Mouse (Mus musculus): ENCODE data around the gene Cyb5d2. TPM values are rescaled to one million over a fixed set of nuclear protein-coding genes. Genes with fewer than 3 reads are reported as not detected.
A peak's percentile ranks its signal among the peaks of the same experiment; 100 is the strongest.
"Not testable (repeated sequence)": the region's sequence is repeated elsewhere in the genome, so short reads cannot be mapped to it uniquely, and the experiment has no call there.

Cyb5d2 gene
- polyA plus RNA-seq, 1 experiment from 2014 or later, result 5.1 TPM

GRCm38 (mm10) chr11:72767716-72768115 is 28.2 kb downstream of the Cyb5d2 start:
- Histone ChIP-seq H3K4me3 (ENCODE audit: low read length) (no peak overlapping the region), H3K4me1 (ENCODE audit: control insufficient read depth, insufficient read depth, low read length) (0 out of 2 replicates have a peak, but pooled peaks cover 5% of the 10 kb centered on the region), H3K9me3 (ENCODE audit: control insufficient read depth, low read length) (no peaks in the 10 kb centered on the region), H3K9ac (ENCODE audit: low read depth, low read length) (no peak overlapping the region), H3K4me2 (ENCODE audit: low read depth, low read length) (no peak overlapping the region), H3K27me3 (replicated peaks; ENCODE audit: control insufficient read depth, insufficient read depth, low read length) (no peaks in the 10 kb centered on the region), H3K36me3 (ENCODE audit: control insufficient read depth, insufficient read depth, low read length) (peaks cover 17% of the 10 kb centered on the region), H3K27ac (ENCODE audit: low read length) (peak overlapping the region; percentile 46; the same call in 1 of the 2 replicates)
- ATAC-seq, result no peak
- 88% methylated on average over 8 of the region's 8 CpGs for WGBS

DNA sequence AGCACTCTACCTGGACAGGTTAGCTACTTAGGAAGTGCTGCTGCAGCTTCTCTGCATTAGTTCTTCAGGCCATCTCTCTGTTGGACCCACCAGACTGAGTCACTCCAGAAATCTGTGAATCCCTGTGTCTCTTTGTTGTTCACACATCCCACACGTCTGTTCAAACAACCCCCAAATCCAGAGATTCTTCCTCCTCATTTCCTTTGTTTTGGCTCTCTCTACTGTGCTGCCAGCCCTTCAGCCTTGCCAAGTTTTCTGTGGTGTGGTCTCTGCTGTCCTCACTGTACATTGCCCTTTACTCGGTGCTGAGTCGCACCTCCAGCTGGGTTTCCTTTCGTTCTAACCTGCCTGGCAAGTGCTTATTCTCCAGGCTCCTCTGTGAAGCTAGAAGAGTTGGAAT is 31.7 kb downstream of the Cyb5d2 start:
- 84% methylated on average over 4 of the region's 4 CpGs for WGBS
- no peak for ATAC-seq
- Histone ChIP-seq H3K4me2 (ENCODE audit: low read depth, low read length) (no peak overlapping the region), H3K27ac (ENCODE audit: low read length) (no peak overlapping the region), H3K27me3 (replicated peaks; ENCODE audit: control insufficient read depth, insufficient read depth, low read length) (no peaks in the 10 kb centered on the region), H3K36me3 (ENCODE audit: control insufficient read depth, insufficient read depth, low read length) (peaks cover 27% of the 10 kb centered on the region), H3K9me3 (ENCODE audit: control insufficient read depth, low read length) (no peaks in the 10 kb centered on the region), H3K4me3 (ENCODE audit: low read length) (no peak overlapping the region), H3K4me1 (ENCODE audit: control insufficient read depth, insufficient read depth, low read length) (0 out of 2 replicates have a peak, but pooled peaks cover 5% of the 10 kb centered on the region), H3K9ac (ENCODE audit: low read depth, low read length) (no peak overlapping the region)

DNA sequence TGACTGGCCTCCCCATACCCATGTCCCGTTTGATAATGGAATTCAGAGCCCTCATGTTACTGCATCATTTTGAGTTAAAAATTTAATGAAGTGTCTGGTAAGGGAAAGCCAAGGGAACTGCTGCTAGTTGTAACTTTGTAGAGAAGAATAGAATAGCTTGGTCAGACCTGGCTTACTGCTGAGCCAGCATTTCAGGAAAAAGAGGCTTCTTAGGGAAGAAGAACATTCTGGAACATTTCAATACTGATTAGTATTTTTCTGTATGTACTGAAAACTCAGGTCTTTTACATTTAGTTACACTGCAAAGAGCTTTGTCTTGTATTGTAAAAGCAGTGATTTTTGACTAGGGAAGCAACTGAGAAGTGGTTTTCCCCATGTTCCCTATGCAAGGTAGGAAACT is 35.2 kb downstream of the Cyb5d2 start:
- H3K9me3 ChIP-seq (ENCODE audit: control insufficient read depth, low read length), result no peaks in the 10 kb centered on the region
- no peak overlapping the region for H3K27ac ChIP-seq (ENCODE audit: low read length)
- no peak overlapping the region for H3K4me2 ChIP-seq (ENCODE audit: low read depth, low read length)
- no peak overlapping the region for H3K9ac ChIP-seq (ENCODE audit: low read depth, low read length)
- peaks cover 25% of the 10 kb centered on the region for H3K36me3 ChIP-seq (ENCODE audit: control insufficient read depth, insufficient read depth, low read length)
- ATAC-seq, result no peak
- H3K27me3 ChIP-seq (replicated peaks; ENCODE audit: control insufficient read depth, insufficient read depth, low read length), result no peaks in the 10 kb centered on the region
- no peaks in the 10 kb centered on the region for H3K4me1 ChIP-seq (ENCODE audit: control insufficient read depth, insufficient read depth, low read length)
- no peak overlapping the region for H3K4me3 ChIP-seq (ENCODE audit: low read length)
- WGBS, result 87% methylated on average over 1 of the region's 1 CpGs

- WGBS, result 89% methylated on average over 6 of the region's 6 CpGs
- ATAC-seq, result no peak
- Histone ChIP-seq H3K4me1 (ENCODE audit: control insufficient read depth, insufficient read depth, low read length) (no peaks in the 10 kb centered on the region), H3K9ac (ENCODE audit: low read depth, low read length) (no peak overlapping the region), H3K27ac (ENCODE audit: low read length) (no peak overlapping the region), H3K27me3 (replicated peaks; ENCODE audit: control insufficient read depth, insufficient read depth, low read length) (no peaks in the 10 kb centered on the region), H3K4me3 (ENCODE audit: low read length) (no peak overlapping the region), H3K36me3 (ENCODE audit: control insufficient read depth, insufficient read depth, low read length) (peaks cover 25% of the 10 kb centered on the region), H3K9me3 (ENCODE audit: control insufficient read depth, low read length) (no peaks in the 10 kb centered on the region), H3K4me2 (ENCODE audit: low read depth, low read length) (no peak overlapping the region)
Observed at GRCm38 (mm10) chr11:72759581-72759980, 36.4 kb downstream of the Cyb5d2 start.

DNA sequence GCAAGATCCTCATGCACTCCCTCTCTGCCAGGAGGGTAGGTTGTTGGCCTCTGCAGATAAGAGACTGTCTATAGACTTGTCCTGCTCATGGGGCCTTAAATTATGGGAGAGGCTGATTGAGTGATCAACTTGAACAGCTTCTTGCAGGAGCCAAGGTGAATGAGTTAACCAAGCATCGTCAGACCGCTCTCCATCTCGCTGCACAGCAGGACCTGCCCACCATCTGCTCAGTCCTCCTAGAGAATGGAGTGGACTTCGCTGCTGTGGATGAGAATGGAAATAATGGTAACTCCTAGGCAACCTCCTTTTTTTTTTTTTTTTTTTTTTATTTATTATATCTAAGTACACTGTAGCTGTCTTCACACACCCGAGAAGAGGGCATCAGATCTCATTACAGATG is 37.6 kb downstream of the Cyb5d2 start:
- no peaks in the 10 kb centered on the region for H3K9me3 ChIP-seq (ENCODE audit: control insufficient read depth, low read length)
- H3K27me3 ChIP-seq (replicated peaks; ENCODE audit: control insufficient read depth, insufficient read depth, low read length), result no peaks in the 10 kb centered on the region
- no peak overlapping the region for H3K27ac ChIP-seq (ENCODE audit: low read length)
- H3K4me3 ChIP-seq (ENCODE audit: low read length), result no peak overlapping the region
- no peak for ATAC-seq
- WGBS, result 92% methylated on average over 5 of the region's 5 CpGs
- no peaks in the 10 kb centered on the region for H3K4me1 ChIP-seq (ENCODE audit: control insufficient read depth, insufficient read depth, low read length)
- H3K36me3 ChIP-seq (ENCODE audit: control insufficient read depth, insufficient read depth, low read length), result peaks cover 21% of the 10 kb centered on the region
- H3K4me2 ChIP-seq (ENCODE audit: low read depth, low read length), result no peak overlapping the region
- H3K9ac ChIP-seq (ENCODE audit: low read depth, low read length), result no peak overlapping the region

GRCm38 (mm10) chr11:72751956-72752355 is 44.0 kb downstream of the Cyb5d2 start:
- Histone ChIP-seq H3K4me3 (ENCODE audit: low read length) (no peak overlapping the region), H3K4me1 (ENCODE audit: control insufficient read depth, insufficient read depth, low read length) (no peaks in the 10 kb centered on the region), H3K36me3 (ENCODE audit: control insufficient read depth, insufficient read depth, low read length) (peaks cover 9% of the 10 kb centered on the region), H3K9me3 (ENCODE audit: control insufficient read depth, low read length) (no peaks in the 10 kb centered on the region), H3K9ac (ENCODE audit: low read depth, low read length) (no peak overlapping the region), H3K4me2 (ENCODE audit: low read depth, low read length) (no peak overlapping the region), H3K27me3 (replicated peaks; ENCODE audit: control insufficient read depth, insufficient read depth, low read length) (no peaks in the 10 kb centered on the region), H3K27ac (ENCODE audit: low read length) (no peak overlapping the region)
- ATAC-seq, result no peak
- 36% methylated on average over 2 of the region's 2 CpGs for whole genome bisulfite sequencing

- Histone ChIP-seq H3K4me2 (ENCODE audit: low read depth, low read length) (no peak overlapping the region), H3K27me3 (replicated peaks; ENCODE audit: control insufficient read depth, insufficient read depth, low read length) (no peaks in the 10 kb centered on the region), H3K4me3 (ENCODE audit: low read length) (no peak overlapping the region), H3K27ac (ENCODE audit: low read length) (no peak overlapping the region), H3K36me3 (ENCODE audit: control insufficient read depth, insufficient read depth, low read length) (peaks cover 2% of the 10 kb centered on the region; the same call in 1 of the 2 replicates), H3K9me3 (ENCODE audit: control insufficient read depth, low read length) (no peaks in the 10 kb centered on the region), H3K4me1 (ENCODE audit: control insufficient read depth, insufficient read depth, low read length) (no peaks in the 10 kb centered on the region), H3K9ac (ENCODE audit: low read depth, low read length) (no peak overlapping the region)
- 89% methylated on average over 1 of the region's 1 CpGs for WGBS
- ATAC-seq, result no peak
Observed at GRCm38 (mm10) chr11:72739048-72739447, 56.9 kb downstream of the Cyb5d2 start.

DNA sequence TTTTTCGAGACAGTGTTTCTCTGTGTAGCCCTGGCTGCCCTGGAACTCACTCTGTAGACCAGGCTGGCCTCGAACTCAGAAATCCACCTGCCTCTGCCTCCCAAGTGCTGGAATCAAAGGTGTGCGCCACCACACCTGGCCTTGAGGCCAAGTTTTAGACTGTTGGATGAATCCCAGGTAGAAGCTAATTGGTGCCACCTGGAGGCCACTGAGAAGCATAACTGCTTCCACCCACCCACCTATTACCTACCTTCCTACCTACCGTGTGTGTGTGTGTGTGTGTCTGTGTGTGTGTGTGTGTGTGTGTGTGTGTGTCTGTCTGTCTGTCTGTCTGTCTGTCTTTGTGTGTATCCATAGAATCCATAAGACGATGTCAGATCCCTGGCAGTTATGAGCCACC is 58.4 kb downstream of the Cyb5d2 start:
- H3K36me3 ChIP-seq (ENCODE audit: control insufficient read depth, insufficient read depth, low read length); H3K4me2 ChIP-seq (ENCODE audit: low read depth, low read length); H3K9ac ChIP-seq (ENCODE audit: low read depth, low read length); H3K4me3 ChIP-seq (ENCODE audit: low read length); H3K27ac ChIP-seq (ENCODE audit: low read length); H3K4me1 ChIP-seq (ENCODE audit: control insufficient read depth, insufficient read depth, low read length); ATAC-seq; H3K27me3 ChIP-seq (replicated peaks; ENCODE audit: control insufficient read depth, insufficient read depth, low read length); H3K9me3 ChIP-seq (ENCODE audit: control insufficient read depth, low read length): not testable (repeated sequence)
- 88% methylated on average over 5 of the region's 5 CpGs for WGBS

- no peak overlapping the region for H3K9ac ChIP-seq (ENCODE audit: low read depth, low read length)
- ATAC-seq, result no peak
- 63% methylated on average over 1 of the region's 1 CpGs for WGBS
- H3K9me3 ChIP-seq (ENCODE audit: control insufficient read depth, low read length), result no peaks in the 10 kb centered on the region
- H3K36me3 ChIP-seq (ENCODE audit: control insufficient read depth, insufficient read depth, low read length), result peaks cover 5% of the 10 kb centered on the region
- H3K27ac ChIP-seq (ENCODE audit: low read length), result no peak overlapping the region
- no peak overlapping the region for H3K4me3 ChIP-seq (ENCODE audit: low read length)
- H3K27me3 ChIP-seq (replicated peaks; ENCODE audit: control insufficient read depth, insufficient read depth, low read length), result no peaks in the 10 kb centered on the region
- no peak overlapping the region for H3K4me2 ChIP-seq (ENCODE audit: low read depth, low read length)
- no peaks in the 10 kb centered on the region for H3K4me1 ChIP-seq (ENCODE audit: control insufficient read depth, insufficient read depth, low read length)
Observed at GRCm38 (mm10) chr11:72736320-72736719, 59.6 kb downstream of the Cyb5d2 start.

- WGBS, result 85% methylated on average over 2 of the region's 2 CpGs
Observed at GRCm38 (mm10) chr11:72735519-72735860, 60.5 kb downstream of the Cyb5d2 start.

More at GRCm38 (mm10) chr11:72735519-72735860, 60.5 kb downstream of the Cyb5d2 start:
- Histone ChIP-seq H3K4me1 (ENCODE audit: control insufficient read depth, insufficient read depth, low read length) (no peaks in the 10 kb centered on the region), H3K36me3 (ENCODE audit: control insufficient read depth, insufficient read depth, low read length) (peaks cover 8% of the 10 kb centered on the region), H3K9me3 (ENCODE audit: control insufficient read depth, low read length) (no peaks in the 10 kb centered on the region), H3K27ac (ENCODE audit: low read length) (no peak overlapping the region), H3K9ac (ENCODE audit: low read depth, low read length) (no peak overlapping the region), H3K27me3 (replicated peaks; ENCODE audit: control insufficient read depth, insufficient read depth, low read length) (no peaks in the 10 kb centered on the region), H3K4me2 (ENCODE audit: low read depth, low read length) (no peak overlapping the region), H3K4me3 (ENCODE audit: low read length) (no peak overlapping the region)
- no peak for ATAC-seq
